Mouse (Mus musculus) liver, embryonic 13.5 days (tissue): ENCODE measurements at regions not wholly inside any gene's neighbourhood (a gene's known extent, or its start where the extent isn't known, plus 50 kb on each side); places are given as distances from the start of the nearest gene placed in this dataset.
A peak's percentile ranks its signal among the peaks of the same experiment; 100 is the strongest.

ENCODE experiments used
- ATAC-seq: fragments of 200-750 bp; cut with Nextera tagmentation; 2 replicates; pipeline ENCODE4 v1.8.0; 2017; ENCODE audit warnings: low read depth, mild to moderate bottlenecking, moderate number of reproducible peaks, moderate library complexity
- DNase-seq: peaks from one replicate; pipeline ENCODE4 v3.0.0; 2022
- H3K27ac ChIP-seq: fragments of 300-500 bp; sonication (generic); 2 replicates; pipeline ENCODE4 v1.5.1; 2015; ENCODE audit warnings: moderate library complexity, mild to moderate bottlenecking, inconsistent platforms
- H3K27me3 ChIP-seq: fragments of 300-500 bp; sonication (generic); 2 replicates; pipeline ENCODE4 v1.6.1; 2015; ENCODE audit warnings: mild to moderate bottlenecking, inconsistent platforms
- H3K36me3 ChIP-seq: fragments of 300-500 bp; sonication (generic); 2 replicates; pipeline ENCODE4 v1.6.1; 2015; ENCODE audit warnings: mild to moderate bottlenecking, inconsistent platforms
- H3K4me1 ChIP-seq: fragments of 300-500 bp; sonication (generic); replicated peaks from 2 replicates; pipeline ENCODE4 v1.6.1; 2015; ENCODE audit warnings: inconsistent platforms
- H3K4me2 ChIP-seq: fragments of 300-500 bp; sonication (generic); 2 replicates; pipeline ENCODE4 v1.6.1; 2015; ENCODE audit warnings: inconsistent platforms, mild to moderate bottlenecking, moderate library complexity
- H3K4me3 ChIP-seq: fragments of 300-500 bp; sonication (generic); replicated peaks from 2 replicates; pipeline ENCODE4 v1.5.1; 2015; ENCODE audit warnings: mild to moderate bottlenecking, inconsistent platforms
- H3K9ac ChIP-seq: fragments of 300-500 bp; sonication (generic); 2 replicates; pipeline ENCODE4 v1.6.1; 2015; ENCODE audit warnings: mild to moderate bottlenecking, inconsistent platforms
- H3K9me3 ChIP-seq: fragments of 300-500 bp; sonication (generic); replicated peaks from 2 replicates; pipeline ENCODE4 v1.6.1; 2016; ENCODE audit warnings: inconsistent platforms
- WGBS: fragments of 180-500 bp; shearing (Covaris S2); methylation state at CpG from one replicate; pipeline ENCODE4 v1.1.7; 2015; ENCODE audit not compliant: insufficient replicate concordance; 5-methylcytosine and 5-hydroxymethylcytosine counted together

DNA sequence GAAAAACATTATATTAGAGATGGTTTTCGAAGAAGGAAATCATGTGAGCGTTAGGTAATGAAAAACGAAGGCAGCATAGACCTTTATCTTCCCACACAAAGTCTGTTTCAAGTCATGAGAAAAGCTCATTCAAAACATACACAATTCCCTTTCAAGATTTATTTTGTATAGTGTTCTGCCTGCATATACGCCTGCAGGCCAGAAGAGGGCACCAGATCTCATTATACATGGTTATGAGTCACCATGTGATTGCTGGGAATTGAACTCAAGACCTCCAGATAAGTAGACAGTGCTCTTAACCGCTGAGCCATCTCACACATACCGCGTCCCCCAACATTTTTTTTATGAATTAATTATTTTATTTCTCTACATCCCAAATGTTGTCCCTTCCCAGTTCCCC, 578.3 kb upstream of the Ccdc54 start:
- Histone ChIP-seq H3K27me3 (no peaks in the 10 kb centered on the region), H3K4me1 (no peaks in the 10 kb centered on the region), H3K9ac (no peak overlapping the region), H3K9me3 (no peaks in the 10 kb centered on the region), H3K36me3 (no peaks in the 10 kb centered on the region), H3K4me2 (no peak overlapping the region), H3K27ac (no peak overlapping the region), H3K4me3 (no peak overlapping the region)
- whole genome bisulfite sequencing, result 54% methylated on average over 7 of the region's 7 CpGs
- ATAC-seq, result no peak
- no peak for DNase-seq

DNA sequence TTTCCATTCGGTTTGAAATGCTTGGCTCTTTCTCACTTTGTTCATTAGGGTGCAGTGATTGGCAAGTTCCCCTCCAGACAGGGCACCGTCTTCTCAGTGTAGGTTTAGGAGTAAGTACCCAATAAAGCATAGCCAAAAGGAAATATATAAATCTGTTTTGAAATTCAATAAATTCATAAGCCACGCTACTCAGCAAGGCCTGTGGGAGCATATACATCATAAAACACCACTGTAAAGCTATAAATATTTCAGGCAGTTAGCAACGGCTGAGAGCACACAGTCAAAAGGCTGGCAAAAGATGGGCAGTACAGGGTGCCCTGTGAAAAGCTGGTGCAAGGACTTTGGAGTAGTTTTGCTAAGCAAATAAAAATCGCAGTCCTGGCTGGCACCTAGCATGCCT, 569.8 kb upstream of the Ccdc54 start:
- ATAC-seq (no peak), DNase-seq (no peak)
- no peak overlapping the region for H3K4me2 ChIP-seq
- WGBS, result 58% methylated on average over 5 of the region's 5 CpGs
- no peak overlapping the region for H3K27ac ChIP-seq
- H3K4me3 ChIP-seq, result no peak overlapping the region
- H3K4me1 ChIP-seq, result no peaks in the 10 kb centered on the region
- no peak overlapping the region for H3K9ac ChIP-seq
- no peaks in the 10 kb centered on the region for H3K27me3 ChIP-seq
- H3K9me3 ChIP-seq, result no peaks in the 10 kb centered on the region
- H3K36me3 ChIP-seq, result no peaks in the 10 kb centered on the region

DNA sequence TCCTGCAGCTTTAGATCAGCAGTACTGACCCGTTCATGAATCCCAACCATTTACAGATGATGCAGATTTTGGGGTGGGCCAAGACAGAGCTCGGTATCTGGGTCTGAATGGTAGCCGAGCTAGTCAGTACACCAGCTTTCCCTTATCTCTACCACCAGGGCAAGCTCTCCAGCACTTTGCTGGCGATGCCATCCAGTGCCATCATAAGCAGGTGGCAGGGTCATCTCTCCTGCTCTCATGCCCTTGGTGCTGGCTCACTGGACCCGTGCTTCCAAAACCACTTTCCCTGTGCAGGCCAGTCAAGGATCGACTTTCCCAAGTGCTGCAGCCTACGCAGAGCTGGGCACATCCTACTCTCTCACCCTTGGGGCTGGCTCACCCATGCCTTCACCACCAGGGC, 547.6 kb upstream of the Ccdc54 start:
- Histone ChIP-seq H3K4me1 (no peaks in the 10 kb centered on the region), H3K9me3 (no peaks in the 10 kb centered on the region), H3K9ac (no peak overlapping the region), H3K27ac (no peak overlapping the region), H3K4me3 (no peak overlapping the region), H3K36me3 (no peaks in the 10 kb centered on the region), H3K4me2 (no peak overlapping the region), H3K27me3 (no peaks in the 10 kb centered on the region)
- WGBS, result 67% methylated on average over 7 of the region's 7 CpGs
- DNase-seq, result no peak
- no peak for ATAC-seq

GRCm38 (mm10) chr16:51119835-51120234, 528.9 kb upstream of the Ccdc54 start:
- 38% methylated on average over 1 of the region's 1 CpGs for WGBS
- no peaks in the 10 kb centered on the region for H3K36me3 ChIP-seq
- H3K9ac ChIP-seq, result no peak overlapping the region
- H3K4me3 ChIP-seq, result no peak overlapping the region
- no peaks in the 10 kb centered on the region for H3K27me3 ChIP-seq
- DNase-seq (no peak), ATAC-seq (no peak)
- H3K4me2 ChIP-seq, result no peak overlapping the region
- no peaks in the 10 kb centered on the region for H3K9me3 ChIP-seq
- peaks cover 4% of the 10 kb centered on the region; the same call in 1 of the 2 replicates for H3K4me1 ChIP-seq
- H3K27ac ChIP-seq, result no peak overlapping the region

DNA sequence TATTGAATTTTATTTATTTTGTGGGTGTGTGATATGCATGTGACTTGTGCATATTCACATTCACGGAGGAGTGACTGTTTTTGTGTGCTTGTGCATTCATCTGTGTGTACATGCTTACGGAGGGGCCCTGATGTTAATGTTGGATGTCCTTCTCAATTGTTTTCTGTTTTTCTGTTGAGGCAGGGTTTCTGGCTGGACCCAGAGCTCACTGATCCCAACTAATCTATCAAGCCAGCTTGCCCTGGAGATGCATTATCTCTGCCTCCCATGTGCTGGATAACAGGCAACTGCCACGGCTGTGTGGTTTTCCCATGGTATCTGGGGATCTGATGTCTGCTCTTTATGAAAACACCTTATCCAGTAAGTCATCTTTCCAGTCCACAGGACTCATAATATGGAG, 527.4 kb upstream of the Ccdc54 start:
- Histone ChIP-seq H3K9me3 (no peaks in the 10 kb centered on the region), H3K9ac (no peak overlapping the region), H3K4me3 (no peak overlapping the region), H3K4me1 (peaks cover 4% of the 10 kb centered on the region; the same call in 1 of the 2 replicates), H3K27me3 (no peaks in the 10 kb centered on the region), H3K27ac (no peak overlapping the region), H3K36me3 (no peaks in the 10 kb centered on the region), H3K4me2 (no peak overlapping the region)
- DNase-seq (peak; percentile 13), ATAC-seq (peak; percentile 78)
- 29% methylated on average over 3 of the region's 3 CpGs for WGBS

DNA sequence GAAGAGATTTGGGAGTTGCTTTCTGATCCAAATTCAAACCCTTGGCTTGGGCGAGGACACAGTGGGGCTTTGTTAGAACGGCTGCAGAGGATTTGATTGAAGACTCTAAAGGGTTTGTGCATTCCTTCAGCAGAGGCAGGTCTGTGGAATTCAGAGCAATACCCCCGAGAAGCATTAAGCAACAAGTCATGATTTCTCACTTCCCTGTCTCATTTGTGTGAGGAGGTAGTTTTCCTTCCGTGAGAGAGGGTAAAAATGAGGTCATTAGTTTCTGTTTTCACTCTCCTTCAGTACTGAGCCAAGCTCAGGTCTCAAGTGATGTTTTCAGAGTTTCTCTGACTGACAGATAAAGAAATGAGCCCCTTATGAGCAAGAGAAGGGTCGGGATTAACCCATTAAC, 526.9 kb upstream of the Ccdc54 start:
- Histone ChIP-seq H3K9me3 (no peaks in the 10 kb centered on the region), H3K4me3 (no peak overlapping the region), H3K27ac (no peak overlapping the region), H3K27me3 (no peaks in the 10 kb centered on the region), H3K9ac (no peak overlapping the region), H3K4me1 (peaks cover 4% of the 10 kb centered on the region; the same call in 1 of the 2 replicates), H3K36me3 (no peaks in the 10 kb centered on the region), H3K4me2 (no peak overlapping the region)
- 34% methylated on average over 5 of the region's 5 CpGs for WGBS
- DNase-seq, result no peak
- ATAC-seq, result no peak

GRCm38 (mm10) chr16:51109864-51110263, 518.9 kb upstream of the Ccdc54 start:
- no peak for DNase-seq
- ATAC-seq, result no peak

GRCm38 (mm10) chr16:51107421-51107820, 516.5 kb upstream of the Ccdc54 start:
- no peaks in the 10 kb centered on the region for H3K27me3 ChIP-seq
- no peaks in the 10 kb centered on the region for H3K36me3 ChIP-seq
- no peak overlapping the region for H3K4me3 ChIP-seq
- H3K9me3 ChIP-seq, result no peaks in the 10 kb centered on the region
- no peak overlapping the region for H3K4me2 ChIP-seq
- no peak for ATAC-seq
- H3K4me1 ChIP-seq, result no peaks in the 10 kb centered on the region
- H3K27ac ChIP-seq, result no peak overlapping the region
- 63% methylated on average over 4 of the region's 4 CpGs for WGBS
- H3K9ac ChIP-seq, result no peak overlapping the region
- no peak for DNase-seq

More at GRCm38 (mm10) chr16:51109864-51110263, 518.9 kb upstream of the Ccdc54 start:
- Histone ChIP-seq H3K9me3 (no peaks in the 10 kb centered on the region), H3K4me3 (no peak overlapping the region), H3K4me1 (no peaks in the 10 kb centered on the region), H3K4me2 (no peak overlapping the region), H3K27ac (no peak overlapping the region), H3K27me3 (no peaks in the 10 kb centered on the region), H3K36me3 (no peaks in the 10 kb centered on the region), H3K9ac (no peak overlapping the region)

DNA sequence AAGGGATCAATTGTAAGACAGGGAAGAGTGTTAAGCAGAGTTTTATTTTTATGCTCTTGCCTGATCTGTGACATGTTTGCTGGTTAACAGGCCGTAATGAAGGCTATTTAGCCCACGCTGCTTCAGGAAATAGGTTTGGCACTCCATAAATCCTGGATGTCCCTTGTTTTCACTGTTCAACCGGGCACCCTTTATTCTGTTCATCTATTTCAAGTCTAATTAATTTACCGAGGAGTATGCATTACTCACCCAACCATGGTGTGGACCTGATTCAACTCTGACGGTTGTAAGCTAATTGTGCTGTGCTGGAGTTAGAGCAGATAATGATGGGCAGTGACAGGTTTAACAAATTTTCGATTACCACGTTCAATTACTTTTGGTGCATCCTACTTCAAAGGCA, 495.6 kb upstream of the Ccdc54 start:
- Histone ChIP-seq H3K9me3 (no peaks in the 10 kb centered on the region), H3K9ac (no peak overlapping the region), H3K4me1 (no peaks in the 10 kb centered on the region), H3K27ac (no peak overlapping the region), H3K4me3 (no peak overlapping the region), H3K27me3 (no peaks in the 10 kb centered on the region), H3K36me3 (no peaks in the 10 kb centered on the region), H3K4me2 (no peak overlapping the region)
- DNase-seq, result no peak
- 74% methylated on average over 7 of the region's 7 CpGs for WGBS
- ATAC-seq, result no peak

GRCm38 (mm10) chr16:51080146-51080545, 489.2 kb upstream of the Ccdc54 start:
- no peak overlapping the region for H3K4me2 ChIP-seq
- WGBS, result 59% methylated on average over 4 of the region's 4 CpGs
- ATAC-seq (no peak), DNase-seq (no peak)
- H3K9ac ChIP-seq, result no peak overlapping the region
- H3K4me3 ChIP-seq, result no peak overlapping the region
- H3K9me3 ChIP-seq, result no peaks in the 10 kb centered on the region
- H3K4me1 ChIP-seq, result no peaks in the 10 kb centered on the region
- H3K36me3 ChIP-seq, result no peaks in the 10 kb centered on the region
- H3K27me3 ChIP-seq, result no peaks in the 10 kb centered on the region
- no peak overlapping the region for H3K27ac ChIP-seq

DNA sequence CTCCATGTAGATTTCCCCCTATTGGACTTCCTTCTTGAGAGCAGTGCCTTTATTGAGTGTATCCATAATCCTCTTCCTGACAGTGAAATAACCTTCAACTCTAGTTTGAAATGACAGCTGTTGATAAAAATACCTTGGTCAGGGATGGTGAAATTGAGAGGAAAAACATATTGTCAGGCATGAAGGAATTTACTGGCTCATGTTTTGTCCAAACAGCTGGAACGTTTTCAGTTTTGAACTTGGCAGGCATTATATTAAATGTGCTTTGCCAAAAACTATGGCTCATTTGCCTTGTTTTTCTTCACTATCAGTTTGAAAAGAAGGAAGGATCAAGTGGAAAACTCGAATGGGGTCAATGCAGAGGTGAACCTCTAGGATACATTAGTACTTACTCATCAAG, 457.7 kb upstream of the Ccdc54 start:
- ATAC-seq (no peak), DNase-seq (no peak)
- Histone ChIP-seq H3K4me3 (no peak overlapping the region), H3K4me2 (no peak overlapping the region), H3K9ac (no peak overlapping the region), H3K27ac (no peak overlapping the region), H3K36me3 (no peaks in the 10 kb centered on the region), H3K4me1 (no peaks in the 10 kb centered on the region), H3K27me3 (no peaks in the 10 kb centered on the region), H3K9me3 (no peaks in the 10 kb centered on the region)
- 42% methylated on average over 2 of the region's 2 CpGs for WGBS

GRCm38 (mm10) chr16:51048169-51048568, 457.2 kb upstream of the Ccdc54 start:
- no peak overlapping the region for H3K27ac ChIP-seq
- no peaks in the 10 kb centered on the region for H3K9me3 ChIP-seq
- H3K27me3 ChIP-seq, result no peaks in the 10 kb centered on the region
- H3K9ac ChIP-seq, result no peak overlapping the region
- no peak overlapping the region for H3K4me3 ChIP-seq
- no peak overlapping the region for H3K4me2 ChIP-seq
- ATAC-seq, result no peak
- H3K36me3 ChIP-seq, result no peaks in the 10 kb centered on the region
- no peak for DNase-seq
- WGBS, result 65% methylated on average over 4 of the region's 4 CpGs
- H3K4me1 ChIP-seq, result no peaks in the 10 kb centered on the region

DNA sequence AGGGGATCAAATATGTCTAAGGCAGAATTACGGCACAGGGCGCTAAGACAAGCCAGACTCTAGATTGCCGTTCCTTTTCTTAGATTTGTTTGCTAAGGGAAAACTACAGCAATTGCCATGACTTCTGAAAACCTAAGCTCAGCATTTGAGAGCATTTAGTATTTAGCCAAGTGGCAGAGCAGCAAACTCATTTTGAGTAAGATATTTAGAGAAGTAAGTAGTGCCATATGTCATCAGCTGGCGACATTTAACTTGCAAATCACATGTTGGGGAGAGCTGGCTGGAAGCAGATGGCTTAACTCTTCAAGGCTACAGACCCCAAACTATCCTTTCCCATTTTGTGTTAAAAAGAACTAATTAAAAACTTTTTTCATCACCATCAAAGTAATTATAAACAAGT, 450.4 kb upstream of the Ccdc54 start:
- ATAC-seq, result no peak
- H3K4me3 ChIP-seq, result no peak overlapping the region

More for the DNA sequence above, 450.4 kb upstream of the Ccdc54 start:
- H3K27me3 ChIP-seq, result no peaks in the 10 kb centered on the region
- no peak overlapping the region for H3K9ac ChIP-seq
- H3K4me2 ChIP-seq, result no peak overlapping the region
- DNase-seq, result no peak
- H3K9me3 ChIP-seq, result no peaks in the 10 kb centered on the region
- no peak overlapping the region for H3K27ac ChIP-seq
- WGBS, result 76% methylated on average over 4 of the region's 4 CpGs
- H3K4me1 ChIP-seq, result no peaks in the 10 kb centered on the region
- H3K36me3 ChIP-seq, result no peaks in the 10 kb centered on the region
